Mouse (Mus musculus) olfactory bulb, adult 2 months (tissue): ENCODE measurements around the gene Mrpl14.

Experiments
- CTCF ChIP-seq: fragments of 200-500 bp; IDR thresholded peaks from 2 replicates; pipeline ENCODE4 v1.5.1; 2012; ENCODE audit warnings: low read depth, mild to moderate bottlenecking, low read length, moderate library complexity; ENCODE audit not compliant: insufficient read depth
- POLR2A ChIP-seq: fragments of 200-500 bp; IDR thresholded peaks from 2 replicates; pipeline ENCODE4 v1.6.1; 2012; ENCODE audit warnings: mild to moderate bottlenecking, low read depth, low read length, moderate library complexity; ENCODE audit not compliant: insufficient read depth

DNA sequence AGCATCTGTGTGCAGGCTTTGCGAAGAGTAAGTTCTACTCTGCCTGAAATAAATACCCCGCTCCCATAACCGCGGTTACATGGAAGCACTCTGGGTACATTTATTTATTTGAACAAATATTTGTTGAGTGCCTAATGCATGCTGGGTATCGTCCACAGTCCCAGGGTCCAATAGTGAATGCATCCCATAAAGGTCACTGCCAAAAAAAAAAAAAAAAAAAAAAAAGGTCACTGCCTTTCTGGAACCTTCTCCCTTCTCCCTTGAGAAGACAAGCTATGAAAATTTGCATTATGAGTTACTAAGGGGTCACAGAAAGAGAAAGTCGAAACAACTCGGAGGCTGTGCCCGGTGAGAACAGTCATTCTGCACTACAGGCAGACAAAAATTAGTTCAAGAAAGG is 44.1 kb upstream of the Mrpl14 start:
- TF ChIP-seq CTCF (no peak), POLR2A (no peak)
